Mouse (Mus musculus) retina, postnatal 1 day (tissue): ENCODE results near the gene Vmn1r28.
"Not testable (repeated sequence)": the region's sequence is repeated elsewhere in the genome, so short reads cannot be mapped to it uniquely, and the experiment has no call there.

Experiments
- DNase-seq: peaks from one replicate; pipeline ENCODE4 v3.0.0-alpha.2; 2012

Gene Vmn1r28

DNA sequence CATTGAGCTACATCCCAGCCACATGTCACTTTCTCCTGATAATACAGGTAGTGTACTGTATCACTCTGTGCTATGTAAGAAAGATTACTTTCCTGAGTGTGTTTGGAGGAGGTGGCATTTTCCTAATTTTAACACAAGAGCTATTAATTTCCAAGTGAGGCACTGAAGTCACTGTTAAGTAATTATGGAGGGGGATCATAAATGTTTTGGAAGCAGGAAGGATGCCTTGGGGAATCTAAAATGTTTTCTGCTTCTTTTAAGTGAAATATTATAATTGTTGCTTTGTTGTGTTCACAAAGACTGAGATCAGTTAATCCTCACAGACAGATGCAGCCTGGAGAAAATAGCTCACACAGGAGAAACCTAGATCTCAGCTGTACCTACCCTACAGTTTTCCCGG lies at the start of gene Vmn1r28:
Gene Vmn1r28, plus strand, starts transcription at position 301 of the 400 bp plus-strand sequence.
- no peak for DNase-seq

DNA sequence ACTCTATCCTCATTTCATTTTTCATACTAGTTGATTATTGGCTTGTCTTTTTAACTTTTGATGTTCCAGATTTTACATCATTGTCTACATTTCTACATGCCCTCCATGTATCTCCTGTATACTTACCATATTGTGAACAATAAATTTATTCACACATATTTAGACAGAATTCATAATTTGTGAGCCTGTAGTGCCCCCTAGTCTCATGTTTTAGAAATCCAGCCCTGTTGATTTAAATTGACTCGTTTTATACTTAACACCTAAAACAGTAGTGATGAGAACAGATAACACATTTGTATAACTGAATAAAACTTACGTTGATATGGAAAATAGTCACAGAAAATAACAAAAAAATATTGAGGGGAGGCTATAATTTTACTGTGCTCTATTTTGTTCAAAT lies 45.7 kb upstream of the Vmn1r28 start:
- no peak for DNase-seq

DNA sequence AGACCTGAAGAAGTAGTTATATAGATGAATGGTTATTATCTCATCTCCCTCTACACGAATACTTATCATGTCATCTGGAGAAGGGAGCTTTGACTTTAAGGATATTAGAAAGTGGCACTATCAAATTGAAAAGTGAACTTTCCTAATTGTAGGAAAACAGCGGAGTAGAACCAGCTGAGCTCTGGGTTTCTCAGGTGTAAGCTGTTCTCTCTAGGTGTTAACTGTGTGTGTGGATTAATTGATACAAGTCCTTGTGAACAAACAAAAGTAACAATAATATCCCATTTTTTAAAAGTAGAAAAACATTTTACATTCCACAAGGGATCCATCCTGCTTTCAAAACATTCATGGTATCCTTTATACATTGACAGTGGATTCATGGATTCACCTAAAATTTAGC lies 43.1 kb upstream of the Vmn1r28 start, which contains the start of gene Vmn1r27:
Gene Vmn1r27, minus strand, starts transcription at position 101 of the 400 bp plus-strand sequence.
- no peak for DNase-seq

DNA sequence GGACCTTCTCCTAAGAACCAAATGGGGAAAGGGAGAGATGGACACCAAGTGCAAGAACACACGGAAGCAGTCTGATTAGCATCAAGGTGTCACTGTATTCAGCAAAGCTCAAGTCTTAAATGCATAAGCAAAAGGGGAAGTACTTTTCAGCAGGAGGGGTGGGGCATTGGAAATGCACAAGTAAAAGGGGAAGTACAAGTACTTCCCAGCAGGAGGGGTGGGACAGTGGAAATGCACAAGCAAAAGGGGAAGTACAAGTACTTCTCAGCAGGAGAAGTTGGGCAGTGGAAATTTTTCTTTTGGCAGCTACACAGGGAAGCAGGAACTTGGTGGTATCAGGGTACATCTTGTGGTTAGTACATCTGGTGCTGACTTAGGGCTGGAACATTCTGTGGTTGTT lies 17.8 kb downstream of the Vmn1r28 start:
- not testable (repeated sequence) for DNase-seq

DNA sequence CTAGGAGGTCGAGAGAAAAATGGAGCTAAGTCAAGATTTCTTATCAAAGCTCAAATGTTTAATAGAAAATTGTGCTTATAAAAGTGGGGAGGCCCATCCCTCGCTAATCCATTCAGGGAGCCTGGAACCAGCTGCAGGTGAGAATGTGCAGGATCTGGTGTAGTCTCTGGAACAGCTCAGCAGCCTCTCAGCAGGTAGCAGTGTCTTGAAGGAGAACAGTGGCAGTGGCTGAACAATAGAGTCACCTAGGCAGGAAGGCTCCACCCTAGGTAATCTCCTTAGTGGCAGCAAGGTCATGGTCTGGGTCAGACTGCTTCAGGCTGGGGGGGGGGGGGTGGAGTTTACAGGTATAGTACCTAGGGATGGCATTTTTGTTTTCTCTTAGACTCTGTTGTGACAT lies 30.4 kb downstream of the Vmn1r28 start:
- DNase-seq = no peak

DNA sequence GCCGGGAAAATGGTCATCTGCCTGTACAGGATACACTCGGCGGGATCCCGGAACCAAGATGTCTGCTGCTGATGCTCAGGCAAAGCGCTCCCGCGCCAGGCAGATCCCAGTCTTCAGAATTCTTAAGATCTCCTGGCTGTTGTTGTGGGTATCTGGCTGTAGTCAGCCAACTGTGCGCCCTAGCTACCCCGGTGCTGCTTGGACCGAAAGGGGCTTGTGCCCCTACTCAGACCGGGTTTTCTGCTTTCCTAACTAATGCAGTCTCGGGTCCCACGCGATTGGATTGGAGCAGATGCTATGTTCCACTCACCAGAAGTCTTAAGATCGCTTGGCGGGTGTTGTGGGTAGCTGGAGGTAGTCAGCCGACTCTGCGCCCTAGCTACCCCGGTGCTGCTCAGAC lies 36.7 kb downstream of the Vmn1r28 start:
- not testable (repeated sequence) for DNase-seq

DNA sequence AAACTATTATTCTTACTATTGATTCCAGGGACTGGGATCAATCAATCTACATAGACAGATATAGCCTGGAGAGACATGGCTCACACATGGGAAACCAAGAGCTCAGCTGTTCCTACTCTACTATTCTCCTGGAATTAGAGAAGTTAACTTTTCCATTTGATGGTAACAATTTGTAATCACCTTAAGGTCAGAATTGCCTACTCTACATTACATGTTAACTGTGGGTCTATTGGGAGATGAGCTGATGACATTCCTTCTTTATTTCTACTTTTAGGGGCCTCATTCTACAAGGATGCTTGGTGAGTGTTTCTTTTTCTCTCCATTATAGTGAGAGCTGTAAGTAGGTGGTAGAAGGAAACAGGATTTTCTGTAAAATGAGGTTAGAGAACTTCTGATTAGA lies 39.4 kb downstream of the Vmn1r28 start, which contains the start of gene Vmn1r29:
Gene Vmn1r29, plus strand, starts transcription at position 301 of the 400 bp plus-strand sequence.
- DNase-seq = no peak
